Mouse (Mus musculus): ENCODE measurements around the gene Ubn1.

Gene Ubn1

GRCm38 (mm10) chr16:5049774-5050234 is at the start of gene Ubn1, which contains the start of gene Glyr1:
Gene Ubn1, plus strand, starts transcription at chr16:5050057.
Gene Glyr1, minus strand, starts transcription at chr16:5049863.
- DNase-seq (ENCODE audit: low read depth): peak; percentile 99

GRCm38 (mm10) chr16:5000611-5001010 is 49.2 kb upstream of the Ubn1 start:
- DNase-seq (ENCODE audit: low read depth): no peak

- no peak for DNase-seq (ENCODE audit: low read depth)
These were observed 42.8 kb upstream of the Ubn1 start, which contains the start of gene Smim22 for GRCm38 (mm10) chr16:5007067-5007466. Gene Smim22, plus strand, starts transcription at chr16:5007288.

- no peak for DNase-seq (ENCODE audit: low read depth)
These were observed 42.4 kb upstream of the Ubn1 start for GRCm38 (mm10) chr16:5007492-5007891.

- no peak for DNase-seq (ENCODE audit: low read depth)
These were observed 41.8 kb upstream of the Ubn1 start for GRCm38 (mm10) chr16:5008076-5008475.

GRCm38 (mm10) chr16:5010371-5010935 is 39.4 kb upstream of the Ubn1 start:
- DNase-seq (ENCODE audit: low read depth): no peak

GRCm38 (mm10) chr16:5011285-5011684 is 38.6 kb upstream of the Ubn1 start:
- no peak for DNase-seq (ENCODE audit: low read depth)

- no peak for DNase-seq (ENCODE audit: low read depth)
These were observed 37.5 kb upstream of the Ubn1 start for GRCm38 (mm10) chr16:5012036-5013005.

GRCm38 (mm10) chr16:5013054-5013838 is 36.6 kb upstream of the Ubn1 start, which contains the start of gene Rogdi:
Gene Rogdi, minus strand, starts transcription at chr16:5013553.
- peak; percentile 98 for DNase-seq (ENCODE audit: low read depth)

- no peak for DNase-seq (ENCODE audit: low read depth)
These were observed 35.3 kb upstream of the Ubn1 start for GRCm38 (mm10) chr16:5014578-5014977.

- DNase-seq (ENCODE audit: low read depth): no peak
These were observed 25.8 kb upstream of the Ubn1 start for GRCm38 (mm10) chr16:5024021-5024420.

GRCm38 (mm10) chr16:5029847-5030246 is 20.0 kb upstream of the Ubn1 start:
- peak; percentile 95 for DNase-seq (ENCODE audit: low read depth)

GRCm38 (mm10) chr16:5035591-5035990 is 14.3 kb upstream of the Ubn1 start:
- no peak for DNase-seq (ENCODE audit: low read depth)

- no peak for DNase-seq (ENCODE audit: low read depth)
These were observed 13.1 kb upstream of the Ubn1 start for GRCm38 (mm10) chr16:5036649-5037234.

- DNase-seq (ENCODE audit: low read depth): no peak
These were observed 4.5 kb upstream of the Ubn1 start for GRCm38 (mm10) chr16:5045322-5045721.

- DNase-seq (ENCODE audit: low read depth): peak; percentile 35
These were observed 579 bp upstream of the Ubn1 start for GRCm38 (mm10) chr16:5049182-5049773.

GRCm38 (mm10) chr16:5050251-5051110 is 624 bp downstream of the Ubn1 start:
- DNase-seq (ENCODE audit: low read depth): peak; percentile 86

GRCm38 (mm10) chr16:5058114-5058513 is 8.3 kb downstream of the Ubn1 start:
- peak; percentile 59 for DNase-seq (ENCODE audit: low read depth)

- DNase-seq (ENCODE audit: low read depth): peak; percentile 75
These were observed 13.6 kb downstream of the Ubn1 start for GRCm38 (mm10) chr16:5063472-5063871.

- no peak for DNase-seq (ENCODE audit: low read depth)
These were observed 20.5 kb downstream of the Ubn1 start for GRCm38 (mm10) chr16:5070321-5070720.

Data from 416B (cell line).